Mouse (Mus musculus) heart, postnatal 0 days (tissue): ENCODE results near the gene Gm11992.

Experiments
- CTCF ChIP-seq: IDR thresholded peaks from 2 replicates; pipeline ENCODE4 v1.5.1; 2016; ENCODE audit warnings: antibody characterized with exemption, control low read depth, low read depth
- EP300 ChIP-seq: IDR thresholded peaks from 2 replicates; pipeline ENCODE4 v1.6.1; 2016; ENCODE audit warnings: antibody characterized with exemption, low read depth

- TF ChIP-seq CTCF (no peak), EP300 (no peak)
Measured at GRCm38 (mm10) chr11:9056937-9057336, 8.5 kb downstream of the Gm11992 start.
